Mouse (Mus musculus) E14TG2a.4 (cell line): Measurements from ENCODE around the gene Rassf1.

Experiments
- CTCF ChIP-seq: conservative IDR thresholded peaks from 2 replicates; pipeline ENCODE4 v1.5.1; 2014; ENCODE audit warnings: low read length
- NANOG ChIP-seq: IDR thresholded peaks from 2 replicates; pipeline ENCODE4 v1.6.1; 2014; ENCODE audit warnings: borderline replicate concordance, low read length, mixed read lengths
- POU5F1 ChIP-seq: IDR thresholded peaks from 2 replicates; pipeline ENCODE4 v1.6.1; 2014; ENCODE audit warnings: low read length, borderline replicate concordance

DNA sequence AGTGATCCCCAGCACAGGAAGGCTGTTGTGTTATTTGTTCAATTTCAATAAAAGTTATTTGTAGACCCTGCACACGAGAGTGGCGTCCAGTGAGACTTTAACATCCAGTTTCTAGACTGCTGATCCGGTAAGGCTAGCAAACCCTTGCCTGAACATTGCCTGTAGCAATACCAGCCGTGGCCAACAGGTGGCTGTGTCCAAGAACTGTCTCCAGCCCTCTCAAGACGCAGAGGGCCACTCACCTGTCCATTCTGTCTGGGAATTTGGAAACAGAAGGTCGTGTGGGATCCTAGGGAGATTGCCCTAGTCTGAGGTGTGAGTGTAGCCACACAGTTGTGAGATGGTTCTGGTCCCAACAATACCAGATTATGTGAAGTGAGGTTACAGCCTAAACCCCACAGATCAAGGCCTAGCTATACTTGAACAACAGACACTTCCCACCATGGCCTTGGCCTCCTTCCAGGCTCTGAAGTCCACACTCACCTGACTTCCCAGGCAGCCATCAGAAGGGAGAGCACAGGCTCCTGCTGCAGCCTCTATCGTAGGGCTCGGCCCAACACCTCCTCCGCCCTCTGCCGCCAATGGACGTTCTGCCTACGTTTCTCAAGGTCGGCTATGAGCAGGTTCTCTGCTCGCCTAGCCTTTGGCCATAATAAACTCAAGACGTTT is 14.8 kb downstream of the Rassf1 start:
- TF ChIP-seq CTCF (peak; percentile 91), POU5F1 (no peak), NANOG (no peak)
